Mouse (Mus musculus): ENCODE data around the gene Romo1.
"Not testable (repeated sequence)": the region's sequence is repeated elsewhere in the genome, so short reads cannot be mapped to it uniquely, and the experiment has no call there.

The Romo1 gene

DNA sequence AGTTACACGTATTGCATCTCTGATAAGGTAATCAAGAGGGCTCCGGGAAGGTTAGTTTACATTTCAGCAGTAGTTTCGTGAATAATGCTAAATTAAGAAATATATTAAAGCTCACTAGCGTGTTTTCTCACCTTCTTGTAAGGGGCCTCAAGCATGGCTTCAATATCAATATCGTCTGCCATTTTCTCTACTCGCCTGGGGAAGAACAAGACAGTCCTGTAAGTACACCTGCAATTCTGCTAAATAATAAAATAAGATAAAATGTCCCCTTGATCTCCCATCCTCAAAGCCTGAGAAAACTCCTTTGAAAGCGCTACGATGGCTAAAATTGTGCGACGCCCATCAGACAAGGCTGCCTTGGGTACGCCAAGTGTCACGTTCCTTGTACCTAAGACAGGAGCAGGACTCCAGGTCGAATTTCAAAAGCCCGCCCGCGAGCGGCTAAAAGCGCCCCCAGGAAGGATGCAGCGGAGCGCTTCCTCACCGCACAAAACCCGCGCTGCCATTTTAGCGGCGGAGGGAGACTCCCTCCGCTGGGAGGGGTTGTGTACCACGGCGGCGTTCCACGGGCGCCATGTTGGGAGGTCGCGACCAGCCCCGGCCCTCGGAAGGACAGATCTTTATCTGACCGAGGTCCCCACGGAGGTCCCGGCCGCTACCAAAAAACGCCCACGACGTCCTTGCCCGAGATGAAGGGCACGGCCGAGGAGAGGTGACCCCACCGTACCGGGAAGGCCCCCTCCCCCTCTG is 35.4 kb downstream of the Romo1 start:
- peak; percentile 81 for DNase-seq (ENCODE audit: extremely low spot score, low spot score)

DNA sequence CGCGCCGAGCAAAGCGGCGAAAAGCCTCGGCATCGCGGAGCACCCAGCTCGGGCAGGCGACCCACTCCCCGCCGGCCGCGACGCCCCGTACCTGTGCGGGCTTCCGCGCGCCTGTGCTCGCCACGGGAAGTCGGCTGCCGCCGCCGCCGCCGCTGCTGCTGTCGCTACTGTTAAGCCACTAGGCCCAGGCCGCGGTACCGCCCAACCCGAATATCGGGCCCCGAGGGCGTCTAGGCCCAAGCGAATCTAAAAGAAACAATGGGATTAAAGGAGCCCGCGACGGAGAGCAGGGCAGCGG is 35.9 kb downstream of the Romo1 start:
- DNase-seq (ENCODE audit: extremely low spot score, low spot score), result no peak

DNA sequence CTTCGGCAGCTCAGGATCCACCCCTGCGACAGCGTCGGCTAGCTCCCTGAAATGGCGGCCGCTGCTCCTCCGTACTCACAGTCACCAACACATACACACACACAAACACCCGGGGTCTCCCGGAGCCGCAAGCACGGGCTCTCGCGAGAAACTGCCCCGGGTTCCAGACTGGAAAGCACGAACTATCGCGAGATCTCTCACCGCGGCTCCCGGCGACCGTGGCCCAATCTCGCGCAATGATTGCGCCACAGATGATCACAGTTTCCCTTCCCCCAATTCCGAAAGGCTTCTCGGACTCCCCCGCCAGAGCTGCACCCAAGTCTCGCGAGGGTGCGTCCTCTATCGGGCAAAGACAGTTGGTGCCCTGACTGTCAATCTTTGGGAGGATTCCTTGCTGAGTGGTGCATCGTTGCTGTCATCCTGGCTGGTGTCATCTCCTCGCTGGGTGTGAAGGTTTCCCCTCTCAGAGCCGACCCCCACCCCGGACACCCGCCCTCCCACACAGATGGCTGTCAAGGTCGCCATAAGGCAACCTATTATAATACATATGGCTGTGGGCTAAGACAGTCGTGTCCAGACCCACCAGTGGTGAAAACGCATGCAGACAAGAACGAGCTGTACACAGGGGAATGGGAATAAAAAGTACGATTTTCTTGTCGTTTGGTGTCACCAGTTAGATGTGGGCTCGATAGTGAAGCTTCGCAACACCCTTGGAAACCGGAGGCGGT is 36.4 kb downstream of the Romo1 start, which contains the start of gene Rbm39:
Rbm39 (minus strand) TSS at position 145 of the 728 bp plus-strand sequence.
- DNase-seq (ENCODE audit: extremely low spot score, low spot score), result peak; percentile 100

DNA sequence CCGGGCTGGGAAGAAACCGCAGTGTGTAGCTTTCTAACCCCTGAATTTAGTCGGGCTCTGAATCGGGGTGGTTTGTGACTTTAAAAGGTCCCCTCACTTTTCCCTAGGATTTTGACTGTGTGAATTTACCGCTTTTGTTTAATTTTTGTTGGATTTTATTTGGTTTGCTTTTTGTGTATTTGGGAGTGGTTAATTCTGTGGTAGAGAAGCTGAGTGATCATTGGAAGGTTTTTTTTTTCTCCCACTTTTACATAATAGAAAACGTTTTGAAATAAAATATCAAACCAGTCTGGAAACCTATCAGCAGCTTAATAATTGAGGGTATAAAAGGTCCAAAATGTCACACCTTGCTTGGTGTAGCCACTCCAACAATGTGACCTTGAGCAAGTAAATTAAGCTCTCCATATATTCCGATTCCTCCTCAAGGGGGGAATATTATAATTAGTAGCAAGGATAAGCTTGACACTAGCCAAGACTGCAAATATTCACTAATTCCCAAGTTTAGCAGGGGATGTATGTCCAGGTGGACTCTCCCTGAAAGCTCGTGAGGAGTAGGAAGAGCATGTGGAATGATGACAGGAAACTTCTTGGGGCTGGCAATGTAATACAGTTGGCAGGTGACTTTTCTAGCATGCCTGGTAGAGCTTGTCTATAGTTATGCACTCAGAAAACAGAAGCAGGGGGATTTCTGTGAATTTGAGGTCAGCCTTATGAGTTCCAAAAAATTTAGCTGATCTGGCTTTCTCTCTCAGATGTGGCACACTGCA is 37.2 kb downstream of the Romo1 start:
- DNase-seq (ENCODE audit: extremely low spot score, low spot score), result no peak

DNA sequence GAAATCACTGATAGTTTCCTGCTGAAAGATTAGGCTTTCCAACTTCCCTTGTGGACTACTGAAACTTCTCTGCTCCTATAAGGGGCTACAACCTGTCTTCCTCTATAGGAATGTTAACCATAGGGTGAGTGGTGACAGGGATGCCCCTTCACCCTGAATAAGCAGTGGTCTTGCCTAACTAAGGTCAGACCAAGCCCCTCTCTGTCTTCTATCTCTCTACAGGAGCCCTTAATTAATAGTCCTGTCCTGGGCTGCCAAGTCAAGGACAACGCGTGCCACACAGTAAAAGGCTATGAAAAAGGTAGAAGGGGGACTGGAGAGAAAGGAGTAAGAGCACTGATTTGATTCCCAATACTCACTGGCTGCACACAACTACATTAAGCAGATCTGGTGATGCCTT is 37.8 kb downstream of the Romo1 start:
- no peak for DNase-seq (ENCODE audit: extremely low spot score, low spot score)

DNA sequence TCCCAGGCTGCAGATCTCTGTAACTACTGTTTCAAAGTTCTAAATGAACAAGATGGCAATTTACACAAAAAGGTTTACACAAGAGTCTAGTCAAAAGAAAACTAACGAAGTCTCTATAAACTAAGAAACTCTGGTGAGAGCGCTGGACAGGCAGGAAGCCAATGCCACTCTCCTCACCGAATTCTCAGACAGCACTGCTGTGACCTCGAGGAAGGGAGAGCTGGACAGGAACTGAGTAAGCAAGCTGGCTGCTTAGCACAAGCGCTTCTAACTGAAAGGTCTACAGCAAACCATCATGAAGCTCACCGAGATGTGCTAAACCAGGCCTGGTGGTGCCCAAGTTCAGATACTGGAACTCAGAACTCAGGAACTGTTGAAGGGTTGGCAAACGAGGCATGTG is 45.4 kb downstream of the Romo1 start:
- not testable (repeated sequence) for DNase-seq (ENCODE audit: extremely low spot score, low spot score)

DNA sequence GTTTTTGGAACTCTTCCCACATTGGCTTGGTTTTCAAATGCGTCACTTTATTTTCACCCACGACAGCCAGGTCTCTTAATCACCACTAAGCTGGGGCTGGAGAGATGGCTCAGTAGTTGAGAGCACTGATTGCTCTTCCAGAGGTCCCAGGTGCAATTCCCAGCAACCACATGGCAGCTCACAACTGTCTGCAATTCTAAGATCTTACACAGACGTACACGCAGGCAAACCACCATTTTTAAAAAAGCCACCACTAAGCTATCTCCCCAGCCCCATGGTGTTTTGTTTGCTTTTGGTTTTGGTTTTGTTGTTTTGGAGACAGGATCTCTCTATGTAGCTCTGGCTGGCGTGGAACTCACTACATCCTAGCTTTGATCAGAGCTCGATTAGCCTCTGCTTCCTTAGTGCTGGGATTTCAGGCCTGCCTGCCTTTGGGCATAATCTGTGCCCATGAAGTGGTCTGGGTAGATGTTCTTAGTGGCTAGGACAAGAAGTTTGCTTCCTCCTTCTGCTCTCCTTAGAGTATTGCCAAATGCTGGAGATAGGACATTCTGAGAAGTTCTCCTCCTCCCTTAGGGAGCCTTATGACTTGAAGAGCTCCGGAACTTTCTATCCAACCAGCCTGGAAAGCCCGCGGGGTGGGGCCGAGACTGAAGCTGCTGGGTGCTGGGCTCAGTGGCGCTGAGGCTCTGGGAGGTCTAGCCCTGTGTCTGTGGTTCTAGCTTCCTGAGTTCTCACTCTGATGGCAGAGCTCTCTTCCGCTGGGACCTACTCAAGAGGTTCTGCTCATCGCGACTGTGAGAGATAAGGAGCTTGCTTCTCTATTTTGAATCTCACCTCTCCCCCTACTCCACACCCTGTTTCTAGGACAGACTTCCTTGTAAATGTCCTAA is 46.4 kb downstream of the Romo1 start:
- DNase-seq (ENCODE audit: extremely low spot score, low spot score), result no peak

DNA sequence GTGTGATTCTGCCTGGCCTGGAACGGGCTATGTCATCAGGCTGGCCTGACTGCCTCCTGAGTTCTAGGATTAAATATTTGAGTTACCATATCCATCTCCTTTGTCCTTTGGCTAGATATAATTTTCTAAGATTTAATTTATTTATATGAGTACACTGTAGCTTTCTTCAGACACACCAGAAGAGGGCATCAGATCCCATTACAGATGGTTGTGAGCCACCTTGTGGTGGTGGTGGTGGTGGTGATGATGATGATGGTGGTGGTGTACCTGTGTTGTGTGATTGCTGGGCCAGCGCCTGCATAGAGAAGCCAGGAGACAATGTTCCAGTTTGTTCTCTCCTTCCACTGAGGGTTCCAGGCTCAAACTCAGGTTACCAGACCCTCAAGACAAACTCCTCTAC is 47.7 kb downstream of the Romo1 start:
- no peak for DNase-seq (ENCODE audit: extremely low spot score, low spot score)

DNA sequence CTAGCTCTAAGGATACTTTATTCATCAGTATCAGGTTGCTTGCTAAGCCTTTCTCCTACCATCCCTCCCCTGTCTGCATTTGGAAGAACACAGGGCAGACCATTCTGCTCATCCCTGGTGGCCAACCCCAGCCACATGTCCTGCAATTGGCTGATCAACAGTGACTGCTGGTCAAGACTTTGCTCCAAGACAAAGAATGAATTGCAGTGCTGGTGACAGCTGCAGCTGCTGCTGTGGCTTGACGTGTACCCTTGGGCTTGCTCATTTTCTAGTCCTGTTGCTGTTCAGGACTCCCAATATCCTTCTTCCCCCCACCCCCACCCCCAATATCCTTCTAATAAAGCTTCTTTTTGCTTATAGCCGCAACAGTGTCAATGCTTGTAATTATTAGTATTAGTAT is 48.2 kb downstream of the Romo1 start:
- DNase-seq (ENCODE audit: extremely low spot score, low spot score), result no peak

DNA sequence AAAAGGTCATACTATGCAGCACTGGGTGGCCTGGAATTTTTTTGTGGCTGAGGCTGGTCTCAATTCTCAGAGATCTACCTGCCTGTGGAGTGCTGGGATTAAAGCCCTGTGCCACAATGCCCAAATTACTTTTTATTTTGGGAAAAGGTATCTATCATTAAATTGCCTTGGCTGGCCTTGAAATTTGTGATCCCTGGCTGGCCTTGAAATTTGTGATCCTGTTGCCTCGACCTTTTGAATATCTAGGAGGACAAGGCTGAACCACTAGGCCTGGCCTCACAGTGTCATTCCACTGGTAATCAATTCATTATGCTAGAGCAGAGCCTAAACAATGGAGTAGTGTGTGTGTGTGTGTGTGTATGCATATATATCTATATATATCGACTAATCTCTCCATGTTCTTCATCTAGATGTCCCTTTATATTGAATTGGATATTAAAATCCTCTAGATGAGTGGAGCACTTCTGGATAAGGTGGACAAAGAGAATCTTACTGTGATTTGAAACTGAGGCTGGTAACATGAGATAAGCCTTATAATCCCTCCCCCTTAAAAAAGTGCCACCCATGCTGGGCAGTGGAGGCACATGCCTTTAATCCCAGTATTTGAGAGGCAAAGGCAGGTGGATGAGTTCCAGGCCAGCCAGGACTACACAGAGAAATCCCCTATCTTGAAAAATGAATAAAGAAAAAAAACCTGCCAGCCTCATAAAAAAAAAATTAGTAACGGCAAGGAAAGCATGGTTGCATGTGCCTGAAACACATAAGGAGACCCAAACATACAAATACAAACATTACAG is 49.4 kb downstream of the Romo1 start:
- DNase-seq (ENCODE audit: extremely low spot score, low spot score), result no peak

DNA sequence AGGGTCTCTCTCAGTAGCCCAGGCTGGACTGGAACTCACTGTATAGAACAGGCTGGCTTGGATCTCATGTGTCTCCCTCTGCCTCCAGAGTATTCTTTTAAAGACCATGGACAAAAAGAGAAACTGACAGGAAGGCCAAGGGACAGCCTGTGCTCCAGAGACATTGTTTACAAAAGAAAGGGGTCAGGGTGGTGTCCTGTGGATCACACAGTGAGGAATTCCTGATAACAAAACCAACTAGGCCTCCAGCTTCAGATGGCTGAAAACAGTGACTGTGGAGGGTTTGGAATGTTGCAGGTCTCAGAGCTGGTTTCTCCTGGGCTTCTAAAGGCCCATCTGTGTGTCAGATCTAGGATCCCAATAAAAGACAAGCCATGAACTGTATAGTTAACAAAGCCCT is 50.7 kb downstream of the Romo1 start:
- DNase-seq (ENCODE audit: extremely low spot score, low spot score), result no peak

All from neural tube, embryonic 10.5 days (tissue).